Mouse (Mus musculus): ENCODE results near the gene Cldn5. TPM values are rescaled to one million over a fixed set of nuclear protein-coding genes. Genes with fewer than 3 reads are reported as not detected.

The Cldn5 gene
- polyA plus RNA-seq, 1 experiment: 15.2 TPM

- peaks cover 3% of the 10 kb centered on the region; the same call in 1 of the 2 replicates for H3K4me1 ChIP-seq (replicated peaks; ENCODE audit: control insufficient read depth, insufficient read depth, low read length)
- TF ChIP-seq CTCF (IDR thresholded peaks at IDR 0.05; ENCODE audit: borderline replicate concordance, control insufficient read depth, extremely low read depth, insufficient read depth, low read length, poor library complexity): no peak
- 89% methylated on average over 20 of the region's 20 CpGs for WGBS
- DNase-seq: no peak
- no peaks in the 10 kb centered on the region for H3K36me3 ChIP-seq (ENCODE audit: control insufficient read depth, insufficient read depth, low read length)
- no peak overlapping the region for H3K27ac ChIP-seq (ENCODE audit: control insufficient read depth, insufficient read depth, low read length)
- H3K27me3 ChIP-seq (ENCODE audit: control insufficient read depth, insufficient read depth, low read length): no peaks in the 10 kb centered on the region
- H3K4me3 ChIP-seq (ENCODE audit: control insufficient read depth, insufficient read depth, low read length): no peak overlapping the region
Observed at GRCm38 (mm10) chr16:18746268-18747122, 30.2 kb upstream of the Cldn5 start.

- no peaks in the 10 kb centered on the region for H3K27me3 ChIP-seq (ENCODE audit: control insufficient read depth, insufficient read depth, low read length)
- TF ChIP-seq CTCF (IDR thresholded peaks at IDR 0.05; ENCODE audit: borderline replicate concordance, control insufficient read depth, extremely low read depth, insufficient read depth, low read length, poor library complexity) (no peak), POLR2A (IDR thresholded peaks at IDR 0.05; ENCODE audit: control insufficient read depth, extremely low read depth, insufficient read depth, low read length, poor library complexity) (no peak)
- no peak for DNase-seq
- H3K4me3 ChIP-seq (ENCODE audit: control insufficient read depth, insufficient read depth, low read length): no peak overlapping the region
- no peaks in the 10 kb centered on the region for H3K36me3 ChIP-seq (ENCODE audit: control insufficient read depth, insufficient read depth, low read length)
- no peaks in the 10 kb centered on the region; the same call in 1 of the 2 replicates for H3K4me1 ChIP-seq (replicated peaks; ENCODE audit: control insufficient read depth, insufficient read depth, low read length)
- no peak overlapping the region for H3K27ac ChIP-seq (ENCODE audit: control insufficient read depth, insufficient read depth, low read length)
- 90% methylated on average over 11 of the region's 11 CpGs for WGBS
Observed at GRCm38 (mm10) chr16:18751101-18751500, 25.5 kb upstream of the Cldn5 start.

GRCm38 (mm10) chr16:18751885-18752499 lies 24.7 kb upstream of the Cldn5 start:
- 89% methylated on average over 10 of the region's 10 CpGs for WGBS
- Histone ChIP-seq H3K27ac (ENCODE audit: control insufficient read depth, insufficient read depth, low read length) (no peak overlapping the region), H3K27me3 (ENCODE audit: control insufficient read depth, insufficient read depth, low read length) (no peaks in the 10 kb centered on the region), H3K4me1 (replicated peaks; ENCODE audit: control insufficient read depth, insufficient read depth, low read length) (no peaks in the 10 kb centered on the region; the same call in 1 of the 2 replicates), H3K36me3 (ENCODE audit: control insufficient read depth, insufficient read depth, low read length) (no peaks in the 10 kb centered on the region), H3K4me3 (ENCODE audit: control insufficient read depth, insufficient read depth, low read length) (no peak overlapping the region)
- no peak for DNase-seq
- TF ChIP-seq CTCF (IDR thresholded peaks at IDR 0.05; ENCODE audit: borderline replicate concordance, control insufficient read depth, extremely low read depth, insufficient read depth, low read length, poor library complexity): no peak
- TF ChIP-seq POLR2A (IDR thresholded peaks at IDR 0.05; ENCODE audit: control insufficient read depth, extremely low read depth, insufficient read depth, low read length, poor library complexity): no peak

DNA sequence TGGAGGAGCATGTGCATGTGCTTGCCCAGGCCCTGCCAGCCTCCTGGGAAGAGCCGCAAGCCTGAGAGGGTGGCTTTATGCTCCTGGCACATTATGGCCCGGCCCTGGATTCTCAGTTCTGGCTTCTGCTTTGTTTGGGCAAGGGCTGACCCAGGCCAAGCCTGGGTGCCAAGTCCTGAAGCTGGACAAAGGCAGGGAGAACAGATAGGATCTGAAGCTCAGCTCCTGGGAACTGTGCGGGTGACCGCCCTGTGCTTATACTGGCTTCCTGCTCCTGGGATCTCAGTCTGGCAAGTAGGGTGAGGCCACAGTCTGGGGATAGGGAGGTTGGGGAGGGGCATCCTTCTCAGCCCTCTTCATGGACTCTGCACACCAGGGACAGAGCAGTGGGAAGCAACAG lies 14.9 kb upstream of the Cldn5 start:
- Histone ChIP-seq H3K27me3 (ENCODE audit: control insufficient read depth, insufficient read depth, low read length) (no peaks in the 10 kb centered on the region), H3K4me1 (replicated peaks; ENCODE audit: control insufficient read depth, insufficient read depth, low read length) (no peaks in the 10 kb centered on the region), H3K36me3 (ENCODE audit: control insufficient read depth, insufficient read depth, low read length) (no peaks in the 10 kb centered on the region), H3K4me3 (ENCODE audit: control insufficient read depth, insufficient read depth, low read length) (no peak overlapping the region), H3K27ac (ENCODE audit: control insufficient read depth, insufficient read depth, low read length) (no peak overlapping the region)
- TF ChIP-seq CTCF (IDR thresholded peaks at IDR 0.05; ENCODE audit: borderline replicate concordance, control insufficient read depth, extremely low read depth, insufficient read depth, low read length, poor library complexity) (no peak), POLR2A (IDR thresholded peaks at IDR 0.05; ENCODE audit: control insufficient read depth, extremely low read depth, insufficient read depth, low read length, poor library complexity) (no peak)
- WGBS: 92% methylated on average over 4 of the region's 4 CpGs
- DNase-seq: no peak

- no peak overlapping the region for H3K4me3 ChIP-seq (ENCODE audit: control insufficient read depth, insufficient read depth, low read length)
- H3K4me1 ChIP-seq (replicated peaks; ENCODE audit: control insufficient read depth, insufficient read depth, low read length): no peaks in the 10 kb centered on the region
- H3K36me3 ChIP-seq (ENCODE audit: control insufficient read depth, insufficient read depth, low read length): no peaks in the 10 kb centered on the region
- DNase-seq: no peak
- no peaks in the 10 kb centered on the region for H3K27me3 ChIP-seq (ENCODE audit: control insufficient read depth, insufficient read depth, low read length)
- TF ChIP-seq CTCF (IDR thresholded peaks at IDR 0.05; ENCODE audit: borderline replicate concordance, control insufficient read depth, extremely low read depth, insufficient read depth, low read length, poor library complexity): no peak
- H3K27ac ChIP-seq (ENCODE audit: control insufficient read depth, insufficient read depth, low read length): no peak overlapping the region; the same call in 1 of the 2 replicates
- 72% methylated on average over 3 of the region's 3 CpGs for WGBS
Observed at GRCm38 (mm10) chr16:18762960-18763359, 13.7 kb upstream of the Cldn5 start.

- 78% methylated on average over 4 of the region's 4 CpGs for WGBS
- Histone ChIP-seq H3K4me3 (ENCODE audit: control insufficient read depth, insufficient read depth, low read length) (no peak overlapping the region), H3K4me1 (replicated peaks; ENCODE audit: control insufficient read depth, insufficient read depth, low read length) (no peaks in the 10 kb centered on the region), H3K27ac (ENCODE audit: control insufficient read depth, insufficient read depth, low read length) (no peak overlapping the region), H3K36me3 (ENCODE audit: control insufficient read depth, insufficient read depth, low read length) (no peaks in the 10 kb centered on the region), H3K27me3 (ENCODE audit: control insufficient read depth, insufficient read depth, low read length) (no peaks in the 10 kb centered on the region)
- DNase-seq: no peak
- TF ChIP-seq CTCF (IDR thresholded peaks at IDR 0.05; ENCODE audit: borderline replicate concordance, control insufficient read depth, extremely low read depth, insufficient read depth, low read length, poor library complexity) (no peak), POLR2A (IDR thresholded peaks at IDR 0.05; ENCODE audit: control insufficient read depth, extremely low read depth, insufficient read depth, low read length, poor library complexity) (no peak)
Observed at GRCm38 (mm10) chr16:18766390-18766789, 10.3 kb upstream of the Cldn5 start.
